Mouse (Mus musculus) T-helper 1 cell (primary cell): ENCODE results near the gene Orc5.

Source experiments
- in situ Hi-C: fragments of 300-600 bp; cut with MboI, MseI; formaldehyde crosslinking; loops from one replicate; pipeline ENCODE4 v1.15.1; 2025; ENCODE audit warnings: high pct_unique_total_duplicates

Orc5 gene

GRCm38 (mm10) chr5:22550033-22550551 lies at the start of gene Orc5:
Gene Orc5 (minus strand): TSS chr5:22550429.
- in situ Hi-C loops, result no loop called here

- in situ Hi-C loops, result no loop called here
Measured at GRCm38 (mm10) chr5:22596981-22597380, 46.8 kb upstream of the Orc5 start.

GRCm38 (mm10) chr5:22589370-22589966 lies 39.2 kb upstream of the Orc5 start:
- in situ Hi-C loops, result no loop called here

- in situ Hi-C loops, result no loop called here
Measured at GRCm38 (mm10) chr5:22587492-22587891, 37.3 kb upstream of the Orc5 start.

GRCm38 (mm10) chr5:22584556-22584955 lies 34.3 kb upstream of the Orc5 start:
- in situ Hi-C loops, result no loop called here

GRCm38 (mm10) chr5:22578011-22578410 lies 27.8 kb upstream of the Orc5 start:
- in situ Hi-C loops, result no loop called here

- in situ Hi-C loops, result no loop called here
Measured at GRCm38 (mm10) chr5:22574751-22575150, 24.5 kb upstream of the Orc5 start.

GRCm38 (mm10) chr5:22574161-22574560 lies 23.9 kb upstream of the Orc5 start:
- in situ Hi-C loops, result no loop called here

GRCm38 (mm10) chr5:22573696-22574095 lies 23.5 kb upstream of the Orc5 start:
- in situ Hi-C loops, result no loop called here

GRCm38 (mm10) chr5:22572881-22573280 lies 22.7 kb upstream of the Orc5 start:
- in situ Hi-C loops, result no loop called here

GRCm38 (mm10) chr5:22572456-22572855 lies 22.2 kb upstream of the Orc5 start:
- in situ Hi-C loops, result no loop called here

GRCm38 (mm10) chr5:22565708-22566107 lies 15.5 kb upstream of the Orc5 start:
- in situ Hi-C loops, result no loop called here

GRCm38 (mm10) chr5:22559801-22560200 lies 9.6 kb upstream of the Orc5 start:
- in situ Hi-C loops, result no loop called here

GRCm38 (mm10) chr5:22557491-22558113 lies 7.4 kb upstream of the Orc5 start:
- in situ Hi-C loops, result no loop called here

- in situ Hi-C loops, result no loop called here
Measured at GRCm38 (mm10) chr5:22556713-22557112, 6.5 kb upstream of the Orc5 start.

GRCm38 (mm10) chr5:22552233-22552765 lies 2.1 kb upstream of the Orc5 start:
- in situ Hi-C loops, result no loop called here

- in situ Hi-C loops, result loop anchor here (25.0 kb wide), 1 partner anchor 963 kb away; no protein-coding TSS in a partner anchor
Measured at GRCm38 (mm10) chr5:22549366-22550032, 730 bp downstream of the Orc5 start.

- in situ Hi-C loops, result loop anchor here (25.0 kb wide), 1 partner anchor 964 kb away; no protein-coding TSS in a partner anchor
Measured at GRCm38 (mm10) chr5:22548556-22549161, 1.6 kb downstream of the Orc5 start.

GRCm38 (mm10) chr5:22546536-22546935 lies 3.7 kb downstream of the Orc5 start:
- in situ Hi-C loops, result loop anchor here (25.0 kb wide), 1 partner anchor 966 kb away; no protein-coding TSS in a partner anchor

- in situ Hi-C loops, result loop anchor here (25.0 kb wide), 1 partner anchor 967 kb away; no protein-coding TSS in a partner anchor
Measured at GRCm38 (mm10) chr5:22545305-22545704, 4.9 kb downstream of the Orc5 start.

GRCm38 (mm10) chr5:22542676-22543075 lies 7.6 kb downstream of the Orc5 start:
- in situ Hi-C loops, result loop anchor here (25.0 kb wide), 1 partner anchor 970 kb away; no protein-coding TSS in a partner anchor
